Mouse (Mus musculus) embryonic facial prominence, embryonic 12.5 days (tissue): ENCODE results near the gene Prmt9. TPM values are rescaled to one million over a fixed set of nuclear protein-coding genes. Genes with fewer than 3 reads are reported as not detected.

Source experiments
- ATAC-seq: fragments of 200-750 bp; cut with Nextera tagmentation; 2 replicates; pipeline ENCODE4 v1.8.0; 2017; ENCODE audit not compliant: insufficient number of reproducible peaks, insufficient read depth, low FRiP score, low TSS enrichment
- H3K27ac ChIP-seq: fragments of 300-500 bp; sonication (generic); 2 replicates; pipeline ENCODE4 v1.5.1; 2016; ENCODE audit warnings: mild to moderate bottlenecking
- H3K27me3 ChIP-seq: fragments of 300-500 bp; sonication (generic); 2 replicates; pipeline ENCODE4 v1.6.1; 2016; ENCODE audit warnings: mild to moderate bottlenecking, moderate library complexity
- H3K36me3 ChIP-seq: fragments of 300-500 bp; sonication (generic); 2 replicates; pipeline ENCODE4 v1.6.1; 2016; ENCODE audit warnings: mild to moderate bottlenecking
- H3K4me1 ChIP-seq: fragments of 300-500 bp; sonication (generic); 2 replicates; pipeline ENCODE4 v1.6.1; 2016
- H3K4me2 ChIP-seq: fragments of 300-500 bp; sonication (generic); replicated peaks from 2 replicates; pipeline ENCODE4 v1.6.1; 2016; ENCODE audit warnings: mild to moderate bottlenecking, moderate library complexity
- H3K4me3 ChIP-seq: fragments of 300-500 bp; sonication (generic); 2 replicates; pipeline ENCODE4 v1.5.1; 2016; ENCODE audit warnings: mild to moderate bottlenecking
- H3K9ac ChIP-seq: fragments of 300-500 bp; sonication (generic); 2 replicates; pipeline ENCODE4 v1.6.1; 2016; ENCODE audit warnings: mild to moderate bottlenecking, moderate library complexity
- H3K9me3 ChIP-seq: fragments of 300-500 bp; sonication (generic); 2 replicates; pipeline ENCODE4 v1.6.1; 2016; ENCODE audit warnings: mild to moderate bottlenecking, moderate library complexity
- WGBS: fragments of 180-500 bp; shearing (Covaris S2); methylation state at CpG from one replicate; pipeline ENCODE4 v1.1.7; 2016; 5-methylcytosine and 5-hydroxymethylcytosine counted together
- polyA plus RNA-seq: library from polyadenylated mRNA; unstranded; fragments of >200 nt; fragmentation: Nextera tagmentation; extraction: Ambion mirVana; gene quantifications from 2 replicates; pipeline ENCODE4 v1.2.1, GENCODE M21; 2016

Prmt9 gene
- polyA plus RNA-seq, 1 experiment from 2014 or later = 25.0 TPM

GRCm38 (mm10) chr8:77610374-77610969 lies 61.3 kb downstream of the Prmt9 start, which contains the start of gene Tmem184c:
Tmem184c (minus strand) TSS chr8:77610698.
- ATAC-seq = peak; percentile 94

GRCm38 (mm10) chr8:77617916-77618315 lies 68.7 kb downstream of the Prmt9 start:
- Histone ChIP-seq H3K4me2 (no peak overlapping the region), H3K27ac (no peak overlapping the region), H3K4me3 (no peak overlapping the region), H3K4me1 (no peaks in the 10 kb centered on the region), H3K36me3 (no peaks in the 10 kb centered on the region), H3K9me3 (no peaks in the 10 kb centered on the region), H3K27me3 (no peaks in the 10 kb centered on the region), H3K9ac (no peak overlapping the region)
- ATAC-seq = no peak
- WGBS = 58% methylated on average over 2 of the region's 2 CpGs

More at GRCm38 (mm10) chr8:77610374-77610969, 61.3 kb downstream of the Prmt9 start, which contains the start of gene Tmem184c:
- peak within 1 kb of the TSS; percentile 69 for H3K27ac ChIP-seq
- H3K4me2 ChIP-seq = peak within 1 kb of the TSS; percentile 75
- peak within 1 kb of the TSS; percentile 63 for H3K9ac ChIP-seq
- H3K27me3 ChIP-seq = no peaks in the 10 kb centered on the region
- no peaks in the 10 kb centered on the region for H3K9me3 ChIP-seq
- H3K4me1 ChIP-seq = peaks cover 5% of the 10 kb centered on the region; the same call in 1 of the 2 replicates
- WGBS = under 1% methylated on average over 36 of the region's 36 CpGs
- H3K4me3 ChIP-seq = peak within 1 kb of the TSS; percentile 86
- H3K36me3 ChIP-seq = 0 out of 2 replicates have a peak, but pooled peaks cover 4% of the 10 kb centered on the region

GRCm38 (mm10) chr8:77623677-77624209 lies 74.5 kb downstream of the Prmt9 start:
- Histone ChIP-seq H3K27ac (no peak overlapping the region), H3K4me1 (no peaks in the 10 kb centered on the region), H3K4me2 (no peak overlapping the region), H3K9ac (no peak overlapping the region), H3K4me3 (no peak overlapping the region), H3K36me3 (no peaks in the 10 kb centered on the region), H3K9me3 (no peaks in the 10 kb centered on the region), H3K27me3 (no peaks in the 10 kb centered on the region)
- ATAC-seq = no peak
- WGBS = 80% methylated on average over 7 of the region's 7 CpGs

- H3K4me3 ChIP-seq = no peak overlapping the region
- peak; percentile 77; the same call in 1 of the 2 replicates for ATAC-seq
- 18% methylated on average over 15 of the region's 15 CpGs for WGBS
- H3K27me3 ChIP-seq = no peaks in the 10 kb centered on the region
- H3K36me3 ChIP-seq = no peaks in the 10 kb centered on the region
- no peak overlapping the region; the same call in 1 of the 2 replicates for H3K27ac ChIP-seq
- peaks cover 21% of the 10 kb centered on the region; the same call in 1 of the 2 replicates for H3K4me1 ChIP-seq
- no peak overlapping the region for H3K4me2 ChIP-seq
- H3K9me3 ChIP-seq = no peaks in the 10 kb centered on the region
- no peak overlapping the region for H3K9ac ChIP-seq
Observed at GRCm38 (mm10) chr8:77629858-77630537, 80.8 kb downstream of the Prmt9 start.

- H3K4me2 ChIP-seq = no peak overlapping the region
- no peak overlapping the region for H3K27ac ChIP-seq
- no peak for ATAC-seq
- H3K9me3 ChIP-seq = no peaks in the 10 kb centered on the region
- no peaks in the 10 kb centered on the region for H3K27me3 ChIP-seq
- no peak overlapping the region for H3K4me3 ChIP-seq
- 33% methylated on average over 3 of the region's 3 CpGs for WGBS
- H3K4me1 ChIP-seq = peaks cover 21% of the 10 kb centered on the region; the same call in 1 of the 2 replicates
- no peaks in the 10 kb centered on the region for H3K36me3 ChIP-seq
- no peak overlapping the region for H3K9ac ChIP-seq
Observed at GRCm38 (mm10) chr8:77630691-77631090, 81.5 kb downstream of the Prmt9 start.

Other genes with a start within 250 kb of the Prmt9 start
- 24.3 and 24.8 TPM in 2 replicates for gene Arhgap10, start 31.4 kb upstream of the Prmt9 start, polyA plus RNA-seq
- 48.3 and 48.5 TPM in 2 replicates for gene Tmem184c, start 61.3 kb downstream of the Prmt9 start, polyA plus RNA-seq
- gene Ednra, start 175.1 kb downstream of the Prmt9 start, polyA plus RNA-seq = 48.0 and 51.8 TPM in 2 replicates